Mouse (Mus musculus): ENCODE results near the gene Ankdd1b. TPM values are rescaled to one million over a fixed set of nuclear protein-coding genes. Genes with fewer than 3 reads are reported as not detected.

The Ankdd1b gene
- polyA plus RNA-seq, 1 experiment from 2014 or later, result 0.59 TPM

GRCm38 (mm10) chr13:96490433-96490832 is 19.4 kb upstream of the Ankdd1b start, which contains the start of gene Gm17622:
Gene Gm17622 (plus strand): TSS chr13:96490733.
- Histone ChIP-seq H3K36me3 (peaks cover 16% of the 10 kb centered on the region; the same call in 1 of the 2 replicates), H3K9ac (no peak within 1 kb of the TSS), H3K9me3 (no peaks in the 10 kb centered on the region), H3K27ac (no peak within 1 kb of the TSS), H3K27me3 (replicated peaks) (no peaks in the 10 kb centered on the region), H3K4me2 (no peak within 1 kb of the TSS), H3K4me1 (no peaks in the 10 kb centered on the region), H3K4me3 (replicated peaks) (no peak within 1 kb of the TSS)
- WGBS, result 96% methylated on average over 3 of the region's 3 CpGs
- no peak for ATAC-seq (ENCODE audit: insufficient read depth, low FRiP score, low read depth)

DNA sequence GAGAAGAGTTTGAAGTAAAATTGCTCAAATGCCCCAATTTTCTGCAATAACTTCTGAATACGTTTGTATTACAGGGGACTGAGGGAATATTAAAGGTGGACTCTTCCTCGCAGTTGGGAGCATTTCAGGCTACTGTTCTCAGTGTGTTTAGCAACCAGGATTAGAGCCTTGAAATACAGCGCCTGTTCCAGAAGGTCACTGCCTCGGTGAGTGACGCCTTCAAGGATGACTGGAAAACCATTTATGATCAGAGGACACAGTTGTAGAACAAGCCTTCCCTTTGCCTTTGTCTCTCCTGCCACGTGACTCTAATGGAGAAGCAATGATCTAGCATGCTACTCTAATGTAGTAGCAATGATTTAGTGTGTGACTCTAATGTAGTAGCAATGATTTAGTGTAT is 17.0 kb upstream of the Ankdd1b start:
- no peak overlapping the region for H3K9ac ChIP-seq
- peaks cover 28% of the 10 kb centered on the region for H3K36me3 ChIP-seq
- no peaks in the 10 kb centered on the region for H3K4me1 ChIP-seq
- no peak for ATAC-seq (ENCODE audit: insufficient read depth, low FRiP score, low read depth)
- no peak overlapping the region for H3K4me3 ChIP-seq (replicated peaks)
- H3K9me3 ChIP-seq, result no peaks in the 10 kb centered on the region
- no peak overlapping the region for H3K4me2 ChIP-seq
- no peaks in the 10 kb centered on the region for H3K27me3 ChIP-seq (replicated peaks)
- no peak overlapping the region for H3K27ac ChIP-seq
- WGBS, result 93% methylated on average over 6 of the region's 6 CpGs

DNA sequence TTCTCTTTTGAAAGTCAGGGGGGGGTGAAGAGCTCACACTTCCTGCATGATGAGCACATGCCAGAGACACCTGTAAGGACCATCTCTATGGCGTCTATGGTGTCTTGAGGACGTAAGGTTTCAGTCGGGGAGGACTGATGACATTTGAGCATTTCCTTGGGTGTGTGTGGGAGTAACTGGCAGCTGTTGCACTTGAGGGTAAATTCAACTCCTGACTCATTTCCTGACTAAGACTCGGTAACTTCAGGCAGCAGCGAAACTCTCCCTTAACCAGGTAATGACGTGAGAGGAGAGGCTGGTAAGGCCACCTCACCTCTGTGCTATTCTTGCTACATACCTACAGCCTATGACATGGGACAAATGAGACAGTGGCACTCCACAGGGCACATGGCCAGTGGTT is 16.2 kb upstream of the Ankdd1b start:
- no peak for ATAC-seq (ENCODE audit: insufficient read depth, low FRiP score, low read depth)
- Histone ChIP-seq H3K36me3 (peaks cover 28% of the 10 kb centered on the region), H3K27me3 (replicated peaks) (no peaks in the 10 kb centered on the region), H3K4me1 (no peaks in the 10 kb centered on the region), H3K4me2 (no peak overlapping the region), H3K9ac (no peak overlapping the region), H3K27ac (no peak overlapping the region), H3K4me3 (replicated peaks) (no peak overlapping the region), H3K9me3 (no peaks in the 10 kb centered on the region)
- WGBS, result 90% methylated on average over 6 of the region's 6 CpGs

DNA sequence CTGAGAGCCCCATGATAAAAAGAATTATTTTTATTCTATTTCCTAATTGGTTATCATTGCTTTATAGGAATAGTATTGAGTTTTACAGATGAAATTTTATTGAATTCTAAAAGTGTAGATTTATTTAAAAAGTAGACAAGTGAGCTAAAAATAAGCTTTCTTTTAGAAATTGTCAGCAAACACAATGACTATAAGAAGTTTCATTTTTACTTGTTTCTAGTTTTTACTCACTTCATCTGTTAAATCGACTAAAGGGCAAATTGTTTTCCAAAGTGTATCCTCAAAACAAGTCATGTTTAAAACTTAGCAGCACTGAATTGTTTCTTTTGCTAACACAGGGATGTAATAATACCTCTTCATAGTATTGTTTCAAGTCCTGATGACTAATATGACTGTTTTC is 8.0 kb upstream of the Ankdd1b start:
- no peaks in the 10 kb centered on the region for H3K27me3 ChIP-seq (replicated peaks)
- H3K4me1 ChIP-seq, result no peaks in the 10 kb centered on the region
- H3K4me3 ChIP-seq (replicated peaks), result no peak overlapping the region
- ATAC-seq (ENCODE audit: insufficient read depth, low FRiP score, low read depth), result no peak
- WGBS, result 95% methylated on average over 1 of the region's 1 CpGs
- H3K9me3 ChIP-seq, result no peaks in the 10 kb centered on the region
- H3K4me2 ChIP-seq, result no peak overlapping the region
- H3K27ac ChIP-seq, result no peak overlapping the region
- H3K36me3 ChIP-seq, result peaks cover 8% of the 10 kb centered on the region
- no peak overlapping the region for H3K9ac ChIP-seq

DNA sequence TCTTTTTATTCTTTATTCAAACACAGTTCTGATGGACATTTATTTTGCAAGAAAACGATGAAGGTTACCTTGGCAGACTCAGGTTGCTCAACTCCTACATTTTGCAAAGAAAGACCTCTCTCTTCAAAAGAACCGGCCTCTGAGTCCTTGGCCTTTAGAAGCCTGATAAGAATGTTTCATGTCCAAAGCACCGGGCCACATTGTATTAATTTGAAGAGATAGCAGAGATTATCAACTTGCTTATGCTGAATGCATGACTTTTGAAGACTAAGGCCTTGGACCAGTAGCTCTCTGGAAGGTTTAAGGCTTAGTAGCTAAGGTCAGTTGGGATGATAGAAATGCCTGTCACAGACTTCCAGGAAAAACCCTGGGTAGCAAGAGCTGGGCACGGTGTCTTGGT is 6.2 kb upstream of the Ankdd1b start:
- H3K4me3 ChIP-seq (replicated peaks), result no peak overlapping the region
- 86% methylated on average over 4 of the region's 4 CpGs for WGBS
- no peaks in the 10 kb centered on the region for H3K4me1 ChIP-seq
- no peak overlapping the region for H3K27ac ChIP-seq
- no peak for ATAC-seq (ENCODE audit: insufficient read depth, low FRiP score, low read depth)
- H3K9me3 ChIP-seq, result no peaks in the 10 kb centered on the region
- no peak overlapping the region for H3K4me2 ChIP-seq
- H3K27me3 ChIP-seq (replicated peaks), result no peaks in the 10 kb centered on the region
- H3K36me3 ChIP-seq, result no peaks in the 10 kb centered on the region
- no peak overlapping the region for H3K9ac ChIP-seq

- H3K27me3 ChIP-seq (replicated peaks), result no peaks in the 10 kb centered on the region
- H3K27ac ChIP-seq, result no peak overlapping the region
- H3K9ac ChIP-seq, result no peak overlapping the region
- H3K36me3 ChIP-seq, result no peaks in the 10 kb centered on the region
- ATAC-seq (ENCODE audit: insufficient read depth, low FRiP score, low read depth), result no peak; the same call in 1 of the 2 replicates
- H3K4me1 ChIP-seq, result no peaks in the 10 kb centered on the region
- no peaks in the 10 kb centered on the region for H3K9me3 ChIP-seq
- no peak overlapping the region for H3K4me3 ChIP-seq (replicated peaks)
- 44% methylated on average over 6 of the region's 6 CpGs for WGBS
- no peak overlapping the region for H3K4me2 ChIP-seq
These were observed 442 bp downstream of the Ankdd1b start for GRCm38 (mm10) chr13:96470556-96470955.

DNA sequence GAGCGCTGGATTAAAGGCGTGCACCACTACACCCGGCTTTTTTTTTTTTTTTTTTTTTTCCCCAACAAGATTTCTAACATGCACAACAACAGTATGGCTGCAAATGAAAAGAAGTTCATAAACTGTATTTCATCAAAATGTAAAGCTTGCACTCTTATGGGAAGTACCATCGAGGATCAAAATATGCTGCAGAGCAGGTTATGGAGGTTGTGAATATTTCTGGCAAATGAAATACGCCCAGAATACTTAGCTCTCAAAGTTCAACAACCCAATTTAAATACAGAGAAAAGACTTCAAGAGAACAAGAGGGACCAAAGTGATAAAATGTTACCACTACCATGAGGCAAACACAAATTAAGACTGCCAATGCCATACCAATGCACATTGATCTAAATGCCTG is 2.3 kb downstream of the Ankdd1b start:
- H3K9me3 ChIP-seq, result no peaks in the 10 kb centered on the region
- 86% methylated on average over 5 of the region's 5 CpGs for WGBS
- H3K9ac ChIP-seq, result no peak overlapping the region
- no peak overlapping the region for H3K4me2 ChIP-seq
- no peaks in the 10 kb centered on the region for H3K27me3 ChIP-seq (replicated peaks)
- no peaks in the 10 kb centered on the region for H3K4me1 ChIP-seq
- ATAC-seq (ENCODE audit: insufficient read depth, low FRiP score, low read depth), result no peak
- H3K27ac ChIP-seq, result no peak overlapping the region
- H3K4me3 ChIP-seq (replicated peaks), result no peak overlapping the region
- H3K36me3 ChIP-seq, result no peaks in the 10 kb centered on the region

DNA sequence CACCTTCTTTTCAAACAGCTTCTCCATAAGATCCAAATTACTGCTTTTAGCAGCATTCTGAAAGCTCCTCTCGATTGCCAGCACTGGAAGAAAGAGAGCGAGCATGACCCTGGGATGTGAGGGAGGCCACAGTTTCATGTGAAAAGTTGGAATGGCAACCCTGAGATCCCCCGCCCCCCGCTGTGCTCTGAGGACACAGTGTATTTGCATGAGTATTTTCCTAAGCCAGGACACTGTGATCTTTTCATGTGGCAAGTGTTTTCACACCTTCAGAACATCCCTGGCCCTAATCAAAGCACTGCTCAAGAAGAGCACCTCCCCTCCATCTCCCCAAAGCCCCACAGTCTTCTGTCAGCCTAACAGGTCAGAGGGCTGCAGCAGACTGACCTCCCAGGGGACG is 5.7 kb downstream of the Ankdd1b start:
- ATAC-seq (ENCODE audit: insufficient read depth, low FRiP score, low read depth), result no peak
- H3K27me3 ChIP-seq (replicated peaks), result no peaks in the 10 kb centered on the region
- no peak overlapping the region for H3K27ac ChIP-seq
- H3K36me3 ChIP-seq, result no peaks in the 10 kb centered on the region
- WGBS, result 57% methylated on average over 5 of the region's 5 CpGs
- H3K9me3 ChIP-seq, result no peaks in the 10 kb centered on the region
- no peak overlapping the region for H3K9ac ChIP-seq
- H3K4me2 ChIP-seq, result no peak overlapping the region
- H3K4me3 ChIP-seq (replicated peaks), result no peak overlapping the region
- H3K4me1 ChIP-seq, result no peaks in the 10 kb centered on the region

GRCm38 (mm10) chr13:96462644-96463043 is 8.4 kb downstream of the Ankdd1b start:
- Histone ChIP-seq H3K4me3 (replicated peaks) (no peak overlapping the region), H3K27ac (no peak overlapping the region), H3K27me3 (replicated peaks) (no peaks in the 10 kb centered on the region), H3K4me2 (no peak overlapping the region), H3K9ac (no peak overlapping the region), H3K9me3 (no peaks in the 10 kb centered on the region), H3K4me1 (no peaks in the 10 kb centered on the region), H3K36me3 (no peaks in the 10 kb centered on the region)
- ATAC-seq (ENCODE audit: insufficient read depth, low FRiP score, low read depth), result no peak
- WGBS, result 36% methylated on average over 1 of the region's 1 CpGs

- Histone ChIP-seq H3K4me1 (no peaks in the 10 kb centered on the region), H3K4me2 (no peak overlapping the region), H3K9me3 (no peaks in the 10 kb centered on the region), H3K9ac (no peak overlapping the region), H3K36me3 (no peaks in the 10 kb centered on the region), H3K27ac (no peak overlapping the region), H3K4me3 (replicated peaks) (no peak overlapping the region), H3K27me3 (replicated peaks) (no peaks in the 10 kb centered on the region)
- no peak for ATAC-seq (ENCODE audit: insufficient read depth, low FRiP score, low read depth)
- WGBS, result 75% methylated on average over 4 of the region's 4 CpGs
These were observed 12.4 kb downstream of the Ankdd1b start for GRCm38 (mm10) chr13:96458606-96459005.

GRCm38 (mm10) chr13:96458018-96458417 is 13.0 kb downstream of the Ankdd1b start:
- Histone ChIP-seq H3K4me3 (replicated peaks) (no peak overlapping the region), H3K36me3 (no peaks in the 10 kb centered on the region), H3K27ac (no peak overlapping the region), H3K9me3 (no peaks in the 10 kb centered on the region), H3K27me3 (replicated peaks) (no peaks in the 10 kb centered on the region), H3K4me2 (no peak overlapping the region), H3K4me1 (no peaks in the 10 kb centered on the region), H3K9ac (no peak overlapping the region)
- WGBS, result 66% methylated on average over 5 of the region's 5 CpGs
- no peak for ATAC-seq (ENCODE audit: insufficient read depth, low FRiP score, low read depth)

DNA sequence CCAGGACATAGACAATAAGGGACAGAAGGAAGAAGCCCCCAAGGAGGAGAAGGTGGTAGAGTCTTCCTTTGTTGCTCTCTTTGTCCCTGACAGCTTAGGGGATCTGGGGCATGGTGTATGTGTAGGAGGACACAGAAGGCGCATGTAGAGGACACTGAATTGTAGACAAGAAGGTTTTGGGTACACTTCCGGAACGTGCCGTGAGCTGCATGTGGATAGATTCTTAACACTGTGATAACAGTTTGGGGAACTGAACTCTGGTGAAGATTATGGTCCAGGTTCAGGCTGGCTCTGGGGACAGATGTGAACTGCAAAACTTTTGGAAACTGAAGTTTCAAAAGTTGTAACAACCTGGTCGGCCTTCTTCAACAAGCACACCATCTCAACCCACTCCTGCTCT is 13.4 kb downstream of the Ankdd1b start:
- Histone ChIP-seq H3K27ac (no peak overlapping the region), H3K9ac (no peak overlapping the region), H3K9me3 (no peaks in the 10 kb centered on the region), H3K4me3 (replicated peaks) (no peak overlapping the region), H3K27me3 (replicated peaks) (no peaks in the 10 kb centered on the region), H3K36me3 (no peaks in the 10 kb centered on the region), H3K4me1 (no peaks in the 10 kb centered on the region), H3K4me2 (no peak overlapping the region)
- WGBS, result 81% methylated on average over 5 of the region's 5 CpGs
- ATAC-seq (ENCODE audit: insufficient read depth, low FRiP score, low read depth), result no peak

- 67% methylated on average over 3 of the region's 3 CpGs for WGBS
- peak; percentile 54 for ATAC-seq (ENCODE audit: insufficient read depth, low FRiP score, low read depth)
- Histone ChIP-seq H3K9me3 (no peaks in the 10 kb centered on the region), H3K27ac (no peak overlapping the region), H3K4me1 (peaks cover 3% of the 10 kb centered on the region; the same call in 1 of the 2 replicates), H3K4me2 (no peak overlapping the region), H3K36me3 (no peaks in the 10 kb centered on the region), H3K4me3 (replicated peaks) (no peak overlapping the region), H3K9ac (no peak overlapping the region), H3K27me3 (replicated peaks) (no peaks in the 10 kb centered on the region)
These were observed 16.7 kb downstream of the Ankdd1b start for GRCm38 (mm10) chr13:96454288-96454687.

All from stomach, embryonic 15.5 days (tissue).